Mouse (Mus musculus) C2C12 (cell line): ENCODE data around the gene Sox5.

Source experiments
- CEBPB ChIP-seq: IDR thresholded peaks from one replicate; pipeline ENCODE4 v1.6.1; 2011; ENCODE audit warnings: low read depth, mild to moderate bottlenecking, control low read depth, moderate library complexity
- CTCF ChIP-seq: IDR thresholded peaks from one replicate; pipeline ENCODE4 v1.5.1; 2011; ENCODE audit not compliant: control insufficient read depth, insufficient read depth, insufficient read length
- FOSL1 ChIP-seq: IDR thresholded peaks from one replicate; pipeline ENCODE4 v1.8.0; 2011; ENCODE audit warnings: mild to moderate bottlenecking, low read length; ENCODE audit not compliant: poor library complexity, insufficient read depth, severe bottlenecking
- MAX ChIP-seq: IDR thresholded peaks from one replicate; pipeline ENCODE4 v1.6.1; 2011; ENCODE audit warnings: mild to moderate bottlenecking, control low read depth
- MYOD1 ChIP-seq: IDR thresholded peaks from one replicate; pipeline ENCODE4 v1.6.1; 2011; ENCODE audit warnings: low read depth; ENCODE audit not compliant: control insufficient read depth, insufficient read length
- MYOG ChIP-seq: IDR thresholded peaks from one replicate; pipeline ENCODE4 v1.6.1; 2011; ENCODE audit not compliant: control insufficient read depth, insufficient read length; ENCODE audit errors: extremely low read depth
- USF1 ChIP-seq: IDR thresholded peaks from one replicate; pipeline ENCODE4 v1.6.1; 2011; ENCODE audit warnings: low read depth, mild to moderate bottlenecking, control low read depth, moderate library complexity

DNA sequence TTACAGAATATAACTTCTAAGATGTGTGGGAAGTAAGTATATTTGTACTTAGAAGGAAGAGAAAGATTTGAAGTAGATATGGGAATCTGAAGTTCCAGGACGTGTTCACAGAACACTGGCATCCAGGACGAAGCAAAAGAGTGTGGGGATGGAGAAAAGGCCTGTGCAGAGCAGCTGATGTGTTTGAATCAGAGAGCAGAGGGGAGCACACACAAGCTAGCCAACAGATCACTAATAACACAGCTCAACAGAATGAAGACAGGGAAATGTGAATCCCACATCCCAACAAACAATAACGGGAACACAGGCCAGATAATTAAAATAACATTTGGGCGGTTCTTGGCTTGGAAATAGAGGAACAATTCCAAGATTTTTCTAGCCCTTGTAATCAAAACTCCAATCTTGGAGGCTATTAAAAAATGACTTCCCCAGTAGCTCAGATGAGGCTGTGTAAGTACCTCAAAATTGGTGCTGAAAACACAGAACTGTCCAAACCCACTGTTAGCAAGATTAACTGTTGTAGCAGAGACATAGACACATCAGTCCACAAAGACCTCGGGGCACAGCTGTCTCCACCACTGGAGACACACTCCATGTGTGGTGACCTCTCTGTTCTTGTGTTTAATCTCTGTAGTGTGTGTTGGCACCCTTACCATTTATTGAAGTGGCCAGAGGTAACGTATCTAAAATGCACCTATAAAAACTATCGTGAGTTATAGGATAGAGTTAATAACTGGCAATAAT is 90.3 kb downstream of the Sox5 start:
- TF ChIP-seq CTCF = no peak
- TF ChIP-seq MAX = no peak
- TF ChIP-seq USF1 = no peak
- no peak for TF ChIP-seq CEBPB
- no peak for TF ChIP-seq MYOG
- TF ChIP-seq FOSL1 = no peak
- no peak for TF ChIP-seq MYOD1
